Mouse (Mus musculus) frontal cortex, postnatal 36 days (tissue): ENCODE results near the gene Syt3.

Source experiments
- DNase-seq, 2 experiments: peaks; one replicate each; pipeline ENCODE4 v3.0.0; 2022; ENCODE audit warnings: low spot score in 2 of 2

Gene Syt3

GRCm38 (mm10) chr7:44411144-44411543 is 27.2 kb downstream of the Syt3 start:
- no peak for DNase-seq

- DNase-seq, result no peak
Measured at GRCm38 (mm10) chr7:44413307-44413706, 29.4 kb downstream of the Syt3 start.

GRCm38 (mm10) chr7:44427666-44428065 is 43.8 kb downstream of the Syt3 start:
- no peak for DNase-seq

- peak in 1 of 2 experiments; percentile 37 for DNase-seq
Measured at GRCm38 (mm10) chr7:44428171-44428950, 44.5 kb downstream of the Syt3 start.

GRCm38 (mm10) chr7:44428968-44429521 is 45.1 kb downstream of the Syt3 start, which contains the start of gene Lrrc4b:
Lrrc4b (plus strand) TSS chr7:44429018.
- DNase-seq, result peak; percentile 77 to 80

GRCm38 (mm10) chr7:44429534-44430488 is 45.9 kb downstream of the Syt3 start:
- DNase-seq, result peak; percentile 61

- no peak for DNase-seq
Measured at GRCm38 (mm10) chr7:44432550-44432949, 48.6 kb downstream of the Syt3 start.

- no peak for DNase-seq
Measured at GRCm38 (mm10) chr7:44433371-44433770, 49.5 kb downstream of the Syt3 start.

GRCm38 (mm10) chr7:44434089-44434488 is 50.2 kb downstream of the Syt3 start:
- DNase-seq, result no peak

GRCm38 (mm10) chr7:44435796-44436195 is 51.9 kb downstream of the Syt3 start:
- no peak for DNase-seq

GRCm38 (mm10) chr7:44436267-44436666 is 52.4 kb downstream of the Syt3 start:
- no peak for DNase-seq

GRCm38 (mm10) chr7:44437188-44437587 is 53.3 kb downstream of the Syt3 start:
- DNase-seq, result no peak

- DNase-seq, result no peak
Measured at GRCm38 (mm10) chr7:44437933-44438332, 54.0 kb downstream of the Syt3 start.

- DNase-seq, result no peak
Measured at GRCm38 (mm10) chr7:44439696-44440095, 55.8 kb downstream of the Syt3 start.

- no peak for DNase-seq
Measured at GRCm38 (mm10) chr7:44440479-44440878, 56.6 kb downstream of the Syt3 start.

- DNase-seq, result no peak
Measured at GRCm38 (mm10) chr7:44441180-44441579, 57.3 kb downstream of the Syt3 start.

GRCm38 (mm10) chr7:44441648-44442109 is 57.8 kb downstream of the Syt3 start:
- peak in 1 of 2 experiments; percentile 70 for DNase-seq

GRCm38 (mm10) chr7:44442407-44442821 is 58.5 kb downstream of the Syt3 start:
- DNase-seq, result peak in 1 of 2 experiments; percentile 45

- DNase-seq, result no peak
Measured at GRCm38 (mm10) chr7:44443268-44444173, 59.6 kb downstream of the Syt3 start.

GRCm38 (mm10) chr7:44444886-44445527 is 61.1 kb downstream of the Syt3 start:
- DNase-seq, result no peak
